Mouse (Mus musculus) stomach, adult 2 months (tissue): ENCODE measurements around the gene Cyp2b19. TPM values are rescaled to one million over a fixed set of nuclear protein-coding genes. Genes with fewer than 3 reads are reported as not detected.

Experiments used
- polyA plus RNA-seq: library from polyadenylated mRNA; depleted of rRNA; stranded (reverse); fragments of >200 nt; gene quantifications from 2 replicates; pipeline ENCODE4 v1.2.3, GENCODE M21; 2012; rRNA removed

The Cyp2b19 gene
- 0.27 and 0.30 TPM in 2 replicates for polyA plus RNA-seq

GRCm38 (mm10) chr7:26756842-26757241, at the start of gene Cyp2b19:
Gene Cyp2b19, plus strand, starts transcription at chr7:26757142.

DNA sequence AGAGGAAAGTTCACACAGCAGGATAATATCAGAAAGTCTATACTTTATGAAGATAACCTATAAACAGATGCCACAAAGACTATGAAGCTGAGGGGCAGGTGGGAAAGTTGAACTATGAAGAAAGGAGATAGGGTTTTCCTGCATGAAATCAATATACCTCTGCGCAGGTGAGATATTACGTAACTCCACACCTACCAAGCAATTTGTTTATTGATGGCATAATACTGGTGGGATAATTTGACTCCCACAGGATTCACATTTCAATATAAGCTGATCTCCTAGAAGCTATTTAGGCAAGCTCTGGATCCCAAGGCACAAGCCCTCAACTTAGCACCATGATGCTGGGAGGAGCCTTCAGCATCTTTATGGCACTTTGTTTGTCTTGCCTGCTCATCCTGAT, 51.6 kb downstream of the Cyp2b19 start, which contains the start of gene Cyp2g1:
Cyp2g1 (plus strand) TSS at position 301 of the 400 bp plus-strand sequence.

Other genes with a start within 250 kb of the Cyp2b19 start
- gene Nlrp9a, start 222.1 kb upstream of the Cyp2b19 start, polyA plus RNA-seq, result not detected in 2 replicates
- not detected in 2 replicates for gene Vmn1r185, start 138.7 kb upstream of the Cyp2b19 start, polyA plus RNA-seq
- gene Cyp2b23, start 70.7 kb upstream of the Cyp2b19 start, polyA plus RNA-seq, result not detected in 2 replicates
- gene Cyp2g1, start 51.8 kb downstream of the Cyp2b19 start, polyA plus RNA-seq, result not detected in 2 replicates
- gene Cyp2a5, start 78.2 kb downstream of the Cyp2b19 start, polyA plus RNA-seq, result 0.10 and 0.27 TPM in 2 replicates
- gene Cyp2a22, start 182.2 kb downstream of the Cyp2b19 start, polyA plus RNA-seq, result not detected in 2 replicates